Mouse (Mus musculus): Measurements from ENCODE around the gene Gabarapl2.

DNA sequence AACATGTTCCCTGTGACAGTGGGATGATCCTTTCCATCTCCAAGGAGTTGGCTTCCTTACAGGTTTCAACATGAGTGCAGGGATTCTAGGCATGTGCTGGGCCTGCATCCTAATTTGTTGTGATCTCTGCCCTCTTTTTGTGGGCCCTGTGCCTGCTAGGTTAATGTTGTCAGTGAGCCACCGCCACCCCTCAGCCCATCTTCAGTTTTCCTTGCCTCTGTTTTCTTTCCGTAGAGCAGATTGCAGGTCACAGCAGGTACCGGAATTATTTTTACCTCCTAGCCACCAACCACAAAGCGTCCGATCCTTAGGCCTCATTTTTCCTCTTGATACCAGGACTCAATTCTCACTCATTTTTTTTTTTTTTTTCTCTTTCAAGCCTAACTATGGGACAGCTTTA is 11.4 kb downstream of the Gabarapl2 start:
- TF ChIP-seq CTCF (IDR thresholded peaks at IDR 0.05; ENCODE audit: low read depth, low read length) (no peak), POLR2A (IDR thresholded peaks at IDR 0.05; ENCODE audit: insufficient read depth, low read length) (no peak)

All from ES-Bruce4 (cell line).